Mouse (Mus musculus): ENCODE measurements at regions not wholly inside any gene's neighbourhood (a gene's known extent, or its start where the extent isn't known, plus 50 kb on each side); places are given as distances from the start of the nearest gene placed in this dataset.

DNA sequence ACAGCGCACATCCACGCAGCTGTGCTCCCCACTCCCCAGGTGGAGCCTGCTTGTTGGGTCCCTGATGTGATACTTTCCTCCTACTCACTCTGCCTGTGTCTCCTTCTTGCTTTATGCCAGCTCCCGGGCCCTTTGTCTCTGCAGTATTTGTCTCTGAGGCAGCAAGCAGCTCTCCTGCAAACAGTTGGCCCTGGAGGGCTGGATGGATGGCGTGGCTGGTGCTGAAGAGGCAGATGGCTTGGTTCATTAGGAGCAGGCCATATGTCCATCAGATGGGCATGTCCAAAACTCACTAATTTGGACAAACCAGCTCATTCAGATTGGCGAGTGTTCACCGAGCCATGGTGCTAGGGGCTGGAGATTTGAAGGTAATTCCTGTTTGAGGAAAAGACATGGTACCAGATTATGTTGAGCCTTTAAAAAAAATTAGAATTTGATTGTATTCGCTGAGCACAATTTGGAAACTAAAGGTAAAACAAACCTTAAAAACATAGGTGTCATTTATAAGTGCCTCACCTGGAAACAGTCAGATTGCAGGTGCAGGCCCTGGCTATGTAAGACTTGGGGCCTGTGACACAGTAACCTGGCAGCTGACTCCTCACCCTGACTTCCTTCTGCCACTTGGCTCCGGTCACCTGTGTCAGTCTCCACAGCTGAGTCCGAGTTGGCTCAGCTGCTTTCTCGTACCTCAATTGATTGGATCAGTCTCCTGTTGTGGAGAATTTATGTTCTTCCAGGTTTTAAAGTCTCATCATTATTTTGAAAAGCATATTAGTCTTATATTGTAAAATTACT lies 549.5 kb downstream of the Tbc1d22a start:
- Histone ChIP-seq H3K4me3 (ENCODE audit: insufficient read depth, low read depth, low read length) (no peak overlapping the region), H3K27ac (ENCODE audit: insufficient read depth, low read depth, low read length) (no peak overlapping the region), H3K4me1 (ENCODE audit: control insufficient read depth, insufficient read depth, low read length) (no peaks in the 10 kb centered on the region)
- 88% methylated on average over 10 of the region's 10 CpGs for WGBS
- no peak for TF ChIP-seq POLR2A (IDR thresholded peaks at IDR 0.05; ENCODE audit: insufficient read depth, low read depth, low read length)
- TF ChIP-seq CTCF (IDR thresholded peaks at IDR 0.05; ENCODE audit: insufficient read depth, low read depth, low read length): no peak

DNA sequence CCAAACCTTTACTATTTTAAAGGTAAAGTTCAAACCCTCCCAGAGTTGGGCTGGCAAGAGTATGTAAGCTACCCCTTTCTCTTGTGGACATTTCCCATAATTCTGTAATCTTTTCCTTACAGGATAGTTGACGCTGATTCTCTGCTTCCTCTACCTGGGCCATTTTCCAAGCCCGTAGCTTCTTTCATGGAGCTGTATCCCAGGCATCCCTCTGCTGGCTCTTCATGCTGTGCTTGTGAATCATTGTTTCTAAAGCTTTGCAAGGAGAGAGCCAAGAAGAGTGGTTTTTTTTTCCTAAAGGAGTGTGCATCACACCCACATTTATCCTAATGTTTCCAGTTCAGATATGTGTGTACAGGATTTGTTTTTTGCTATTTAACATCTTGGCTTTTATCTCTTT lies 553.4 kb downstream of the Tbc1d22a start:
- no peak overlapping the region for H3K27ac ChIP-seq (ENCODE audit: insufficient read depth, low read depth, low read length)
- no peak for TF ChIP-seq CTCF (IDR thresholded peaks at IDR 0.05; ENCODE audit: insufficient read depth, low read depth, low read length)
- WGBS: 42% methylated on average over 2 of the region's 2 CpGs
- no peak overlapping the region for H3K4me3 ChIP-seq (ENCODE audit: insufficient read depth, low read depth, low read length)
- no peaks in the 10 kb centered on the region for H3K4me1 ChIP-seq (ENCODE audit: control insufficient read depth, insufficient read depth, low read length)

DNA sequence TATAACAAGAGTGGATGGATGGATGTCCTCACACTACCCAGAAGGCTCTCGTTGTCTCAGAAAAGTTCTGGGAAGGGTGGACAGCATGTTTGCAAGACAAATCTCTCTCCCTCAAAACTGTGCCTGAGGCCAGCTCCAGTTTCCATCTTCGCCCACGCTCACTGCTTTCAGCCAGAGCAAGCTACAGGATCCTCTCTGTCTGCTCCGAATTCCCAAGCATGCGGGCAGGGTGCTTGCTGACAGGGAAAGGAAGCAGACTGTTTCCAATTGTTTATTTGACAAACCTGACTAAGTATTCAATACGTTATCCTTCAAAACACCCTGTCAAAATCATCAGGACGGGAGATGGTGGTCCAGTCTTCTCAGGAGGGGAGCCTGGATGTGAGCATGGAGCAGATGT lies 558.8 kb downstream of the Tbc1d22a start:
- TF ChIP-seq CTCF (IDR thresholded peaks at IDR 0.05; ENCODE audit: insufficient read depth, low read depth, low read length): no peak
- no peak for TF ChIP-seq POLR2A (IDR thresholded peaks at IDR 0.05; ENCODE audit: insufficient read depth, low read depth, low read length)
- no peaks in the 10 kb centered on the region for H3K4me1 ChIP-seq (ENCODE audit: control insufficient read depth, insufficient read depth, low read length)
- no peak overlapping the region for H3K27ac ChIP-seq (ENCODE audit: insufficient read depth, low read depth, low read length)
- no peak overlapping the region for H3K4me3 ChIP-seq (ENCODE audit: insufficient read depth, low read depth, low read length)
- 84% methylated on average over 7 of the region's 7 CpGs for WGBS

DNA sequence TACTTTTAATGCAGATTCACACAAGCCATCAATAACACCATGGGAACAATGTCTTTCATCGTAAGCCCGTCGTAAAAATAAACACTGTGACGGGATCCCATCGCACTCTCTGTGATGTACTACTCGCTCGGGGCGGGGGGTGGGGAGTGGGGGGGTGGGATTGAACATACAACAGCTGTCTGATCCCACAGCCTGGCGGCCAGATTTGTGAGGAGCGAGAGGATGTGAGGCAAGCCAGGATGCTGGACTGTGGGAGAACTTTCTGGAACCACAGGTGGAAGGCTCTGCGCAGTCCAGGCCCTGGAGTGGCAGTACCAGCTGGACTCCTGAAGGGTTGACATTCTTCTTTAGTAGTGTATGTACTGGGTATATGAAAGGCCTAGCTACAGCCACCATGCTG lies 563.7 kb downstream of the Tbc1d22a start:
- no peak overlapping the region for H3K27ac ChIP-seq (ENCODE audit: insufficient read depth, low read depth, low read length)
- H3K4me1 ChIP-seq (ENCODE audit: control insufficient read depth, insufficient read depth, low read length): no peaks in the 10 kb centered on the region
- WGBS: 92% methylated on average over 11 of the region's 11 CpGs
- TF ChIP-seq CTCF (IDR thresholded peaks at IDR 0.05; ENCODE audit: insufficient read depth, low read depth, low read length) (no peak), POLR2A (IDR thresholded peaks at IDR 0.05; ENCODE audit: insufficient read depth, low read depth, low read length) (no peak)
- no peak overlapping the region for H3K4me3 ChIP-seq (ENCODE audit: insufficient read depth, low read depth, low read length)

DNA sequence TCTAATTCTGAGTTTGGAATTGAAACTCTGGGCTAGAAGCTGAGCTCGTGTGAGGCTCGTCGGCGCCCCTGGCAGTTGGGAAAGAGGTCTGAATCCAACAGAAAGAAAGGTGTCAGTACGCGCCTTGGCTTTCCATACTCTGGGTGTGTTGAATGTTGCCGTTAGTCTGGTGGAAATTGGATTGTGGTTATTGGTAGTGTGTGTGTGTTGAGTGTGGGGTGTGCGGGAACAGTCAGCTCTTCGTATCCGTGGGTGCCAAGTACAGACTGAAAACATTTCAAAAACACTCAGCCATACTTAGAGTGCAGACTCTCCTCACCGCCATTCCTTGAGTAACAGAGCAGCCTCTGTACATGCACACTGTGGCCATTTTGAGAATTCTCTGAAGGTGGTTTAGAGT lies 566.9 kb downstream of the Tbc1d22a start:
- H3K4me3 ChIP-seq (ENCODE audit: insufficient read depth, low read depth, low read length): no peak overlapping the region
- WGBS: 91% methylated on average over 11 of the region's 11 CpGs
- TF ChIP-seq CTCF (IDR thresholded peaks at IDR 0.05; ENCODE audit: insufficient read depth, low read depth, low read length) (no peak), POLR2A (IDR thresholded peaks at IDR 0.05; ENCODE audit: insufficient read depth, low read depth, low read length) (no peak)
- H3K4me1 ChIP-seq (ENCODE audit: control insufficient read depth, insufficient read depth, low read length): no peaks in the 10 kb centered on the region
- no peak overlapping the region for H3K27ac ChIP-seq (ENCODE audit: insufficient read depth, low read depth, low read length)

DNA sequence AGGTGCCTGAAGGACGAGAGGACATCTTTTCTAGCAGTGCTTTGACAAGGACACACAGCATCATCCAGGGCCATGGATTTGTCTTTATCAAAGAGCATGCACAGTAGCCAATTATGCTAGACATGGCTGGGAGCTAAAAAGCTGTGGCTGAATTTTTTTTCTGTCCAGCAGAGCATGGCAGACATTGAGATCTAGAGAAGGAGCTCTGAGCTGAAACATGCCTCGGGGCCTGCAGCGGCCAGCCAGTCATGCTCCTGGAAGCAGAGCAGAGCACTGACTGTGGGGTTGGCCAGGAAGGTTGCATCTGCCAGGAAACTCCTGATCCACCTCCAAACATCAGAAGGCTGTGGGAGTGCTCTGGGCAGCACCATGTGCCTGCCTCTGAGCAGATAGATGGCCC lies 580.5 kb downstream of the Tbc1d22a start:
- no peaks in the 10 kb centered on the region for H3K4me1 ChIP-seq (ENCODE audit: control insufficient read depth, insufficient read depth, low read length)
- no peak for TF ChIP-seq POLR2A (IDR thresholded peaks at IDR 0.05; ENCODE audit: insufficient read depth, low read depth, low read length)
- no peak for TF ChIP-seq CTCF (IDR thresholded peaks at IDR 0.05; ENCODE audit: insufficient read depth, low read depth, low read length)
- H3K27ac ChIP-seq (ENCODE audit: insufficient read depth, low read depth, low read length): no peak overlapping the region
- WGBS: 86% methylated on average over 3 of the region's 3 CpGs
- no peak overlapping the region for H3K4me3 ChIP-seq (ENCODE audit: insufficient read depth, low read depth, low read length)

DNA sequence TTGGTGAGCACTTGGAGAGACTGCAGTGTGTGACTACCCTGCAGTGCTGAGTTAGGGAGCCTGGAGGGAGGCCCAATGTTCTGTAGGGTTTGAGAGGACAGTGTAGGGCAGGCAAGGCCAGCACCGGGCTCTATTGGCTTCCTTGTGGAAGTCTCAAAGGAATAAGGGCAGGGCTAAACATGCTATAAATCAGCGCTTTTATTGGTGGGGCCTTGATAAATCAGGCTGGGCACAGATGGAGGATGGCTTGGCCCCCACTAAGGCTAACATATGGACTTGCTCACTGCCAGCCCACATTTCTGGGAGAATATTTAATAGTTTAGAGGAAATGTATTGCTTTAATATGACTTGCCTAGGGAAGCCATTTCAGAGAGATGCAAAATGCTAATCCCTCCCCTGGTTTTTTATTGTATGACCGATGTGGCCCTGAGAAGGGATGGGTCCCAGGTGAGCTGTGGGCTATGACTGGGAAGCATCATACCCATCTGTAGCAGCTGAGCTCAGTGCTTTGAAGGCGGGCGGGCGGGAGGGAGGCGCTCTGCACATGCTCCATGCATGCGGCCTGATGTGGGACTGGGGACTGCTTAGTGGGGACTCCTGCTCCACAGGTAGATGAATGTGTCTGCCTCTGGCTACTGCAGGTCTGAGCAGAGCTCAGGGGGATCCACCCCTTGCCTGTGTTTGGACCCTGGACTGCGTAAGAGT lies 584.4 kb downstream of the Tbc1d22a start:
- WGBS: 95% methylated on average over 9 of the region's 9 CpGs
- Histone ChIP-seq H3K27ac (ENCODE audit: insufficient read depth, low read depth, low read length) (no peak overlapping the region), H3K4me3 (ENCODE audit: insufficient read depth, low read depth, low read length) (no peak overlapping the region), H3K4me1 (ENCODE audit: control insufficient read depth, insufficient read depth, low read length) (peaks cover 12% of the 10 kb centered on the region)
- TF ChIP-seq POLR2A (IDR thresholded peaks at IDR 0.05; ENCODE audit: insufficient read depth, low read depth, low read length) (no peak), CTCF (IDR thresholded peaks at IDR 0.05; ENCODE audit: insufficient read depth, low read depth, low read length) (no peak)

DNA sequence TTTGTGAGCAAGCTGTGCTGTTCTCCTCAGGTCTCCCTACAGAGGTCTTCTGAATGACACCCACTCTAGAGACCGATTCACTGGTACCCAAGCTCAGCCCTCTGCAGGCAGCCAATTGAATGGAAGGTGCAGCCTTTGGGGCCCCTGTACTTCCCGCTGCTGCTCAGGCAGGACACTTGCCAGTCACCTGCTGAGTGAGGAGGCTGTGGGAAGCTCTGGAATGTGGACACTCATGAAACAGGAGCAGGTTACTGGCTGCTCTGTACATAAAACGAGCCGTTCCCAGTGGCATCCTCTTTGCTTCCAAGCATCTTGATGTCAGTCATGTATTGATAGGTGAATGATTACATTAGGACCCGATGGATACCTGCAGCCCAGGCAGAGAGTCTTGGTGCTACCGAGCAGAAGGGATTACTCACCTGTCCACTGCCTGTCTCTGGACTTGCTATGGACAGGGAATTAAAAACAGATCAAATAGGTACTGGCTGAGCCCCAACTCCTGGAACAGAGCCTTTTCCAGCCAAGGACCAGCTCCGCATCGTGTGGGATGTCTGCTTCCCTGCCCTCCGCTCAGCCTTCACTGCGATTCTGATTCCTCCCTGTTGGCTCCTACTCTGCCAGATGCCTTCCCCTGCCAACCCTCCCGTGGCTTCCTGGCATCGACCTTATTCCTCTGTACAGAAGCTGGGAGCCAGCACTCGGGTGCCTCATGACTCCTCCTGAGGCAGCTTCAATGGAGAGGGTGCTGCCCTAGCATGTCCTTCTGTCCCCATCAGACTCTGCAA lies 593.2 kb downstream of the Tbc1d22a start:
- Histone ChIP-seq H3K27ac (ENCODE audit: insufficient read depth, low read depth, low read length) (no peak overlapping the region), H3K4me3 (ENCODE audit: insufficient read depth, low read depth, low read length) (no peak overlapping the region), H3K4me1 (ENCODE audit: control insufficient read depth, insufficient read depth, low read length) (peaks cover 23% of the 10 kb centered on the region)
- TF ChIP-seq POLR2A (IDR thresholded peaks at IDR 0.05; ENCODE audit: insufficient read depth, low read depth, low read length) (no peak), CTCF (IDR thresholded peaks at IDR 0.05; ENCODE audit: insufficient read depth, low read depth, low read length) (no peak)
- WGBS: 53% methylated on average over 13 of the region's 13 CpGs

DNA sequence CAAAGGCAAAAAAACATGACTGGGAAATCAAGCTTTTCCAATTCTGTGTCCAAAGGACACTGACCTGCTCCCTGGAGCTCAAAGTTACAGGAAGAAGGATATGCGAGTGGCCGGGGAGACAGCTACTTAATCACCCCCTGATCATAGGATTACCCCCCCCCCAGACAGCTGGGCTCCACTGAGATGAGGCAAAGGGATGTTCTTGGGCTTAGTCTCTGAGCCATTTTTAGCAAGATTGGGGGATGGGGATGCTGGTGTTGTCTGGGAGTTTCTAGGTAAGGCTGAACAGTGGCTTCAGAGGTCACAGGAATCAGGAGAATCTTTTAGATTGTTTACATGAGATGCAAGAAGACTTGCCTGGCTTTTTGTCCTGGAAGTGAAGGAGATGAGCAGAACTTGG lies 597.6 kb downstream of the Tbc1d22a start:
- Histone ChIP-seq H3K4me3 (ENCODE audit: insufficient read depth, low read depth, low read length) (no peak overlapping the region), H3K27ac (ENCODE audit: insufficient read depth, low read depth, low read length) (no peak overlapping the region), H3K4me1 (ENCODE audit: control insufficient read depth, insufficient read depth, low read length) (peaks cover 18% of the 10 kb centered on the region)
- no peak for TF ChIP-seq CTCF (IDR thresholded peaks at IDR 0.05; ENCODE audit: insufficient read depth, low read depth, low read length)
- TF ChIP-seq POLR2A (IDR thresholded peaks at IDR 0.05; ENCODE audit: insufficient read depth, low read depth, low read length): no peak
- 72% methylated on average over 2 of the region's 2 CpGs for WGBS
